Mouse (Mus musculus): ENCODE measurements around the gene 1520401A03Rik. TPM values are rescaled to one million over a fixed set of nuclear protein-coding genes. Genes with fewer than 3 reads are reported as not detected.

1520401A03Rik gene
- polyA plus RNA-seq, 1 experiment from 2014 or later, result 0.61 TPM

- no peak overlapping the region; the same call in none of the 2 replicates for H3K4me3 ChIP-seq (ENCODE audit: low read length)
- WGBS, result 30% methylated on average over 5 of the region's 5 CpGs
- H3K9me3 ChIP-seq (ENCODE audit: low read length), result no peaks in the 10 kb centered on the region
- H3K9ac ChIP-seq (replicated peaks; ENCODE audit: low read length), result peak overlapping the region; percentile 82; the same call in 1 of the 2 replicates
- peaks cover 17% of the 10 kb centered on the region for H3K27me3 ChIP-seq (ENCODE audit: insufficient read depth, low read length)
- H3K27ac ChIP-seq (ENCODE audit: low read length), result peak overlapping the region; percentile 89
- peaks cover 38% of the 10 kb centered on the region for H3K4me1 ChIP-seq (ENCODE audit: insufficient read depth, low read length)
- peak overlapping the region; percentile 91 for H3K4me2 ChIP-seq (replicated peaks; ENCODE audit: low read depth, low read length)
- no peaks in the 10 kb centered on the region; the same call in 1 of the 2 replicates for H3K36me3 ChIP-seq (ENCODE audit: insufficient read depth, low read length)
- no peak for ATAC-seq (ENCODE audit: low FRiP score, low TSS enrichment)
These were observed 47.5 kb downstream of the 1520401A03Rik start for GRCm38 (mm10) chr17:23675127-23675526.

GRCm38 (mm10) chr17:23674271-23674952 lies 48.2 kb downstream of the 1520401A03Rik start:
- Histone ChIP-seq H3K4me1 (ENCODE audit: insufficient read depth, low read length) (peaks cover 38% of the 10 kb centered on the region), H3K4me2 (replicated peaks; ENCODE audit: low read depth, low read length) (peak overlapping the region; percentile 91), H3K27me3 (ENCODE audit: insufficient read depth, low read length) (peaks cover 11% of the 10 kb centered on the region), H3K27ac (ENCODE audit: low read length) (peak overlapping the region; percentile 89), H3K4me3 (ENCODE audit: low read length) (peak overlapping the region; percentile 63), H3K9me3 (ENCODE audit: low read length) (no peaks in the 10 kb centered on the region), H3K9ac (replicated peaks; ENCODE audit: low read length) (peak overlapping the region; percentile 82), H3K36me3 (ENCODE audit: insufficient read depth, low read length) (peaks cover 4% of the 10 kb centered on the region)
- ATAC-seq (ENCODE audit: low FRiP score, low TSS enrichment), result no peak; the same call in 1 of the 2 replicates
- WGBS, result 30% methylated on average over 9 of the region's 9 CpGs

GRCm38 (mm10) chr17:23673424-23674073 lies 49.0 kb downstream of the 1520401A03Rik start, which contains the start of the genes Hcfc1r1 and Thoc6:
Hcfc1r1 (plus strand) TSS chr17:23673596.
Thoc6 (minus strand) TSS chr17:23673882.
- Histone ChIP-seq H3K9ac (replicated peaks; ENCODE audit: low read length) (peak within 1 kb of the TSS; percentile 82), H3K36me3 (ENCODE audit: insufficient read depth, low read length) (peaks cover 10% of the 10 kb centered on the region), H3K4me2 (replicated peaks; ENCODE audit: low read depth, low read length) (peak within 1 kb of the TSS; percentile 91), H3K27ac (ENCODE audit: low read length) (peak within 1 kb of the TSS; percentile 89), H3K9me3 (ENCODE audit: low read length) (no peaks in the 10 kb centered on the region), H3K4me3 (ENCODE audit: low read length) (peak within 1 kb of the TSS; percentile 63), H3K4me1 (ENCODE audit: insufficient read depth, low read length) (peaks cover 38% of the 10 kb centered on the region), H3K27me3 (ENCODE audit: insufficient read depth, low read length) (peaks cover 2% of the 10 kb centered on the region)
- under 1% methylated on average over 45 of the region's 45 CpGs for WGBS
- ATAC-seq (ENCODE audit: low FRiP score, low TSS enrichment), result peak; percentile 93

GRCm38 (mm10) chr17:23672761-23673160 lies 49.8 kb downstream of the 1520401A03Rik start:
- H3K4me3 ChIP-seq (ENCODE audit: low read length), result peak overlapping the region; percentile 63
- peaks cover 10% of the 10 kb centered on the region for H3K36me3 ChIP-seq (ENCODE audit: insufficient read depth, low read length)
- peak overlapping the region; percentile 91 for H3K4me2 ChIP-seq (replicated peaks; ENCODE audit: low read depth, low read length)
- H3K4me1 ChIP-seq (ENCODE audit: insufficient read depth, low read length), result peaks cover 38% of the 10 kb centered on the region
- no peak for ATAC-seq (ENCODE audit: low FRiP score, low TSS enrichment)
- peaks cover 2% of the 10 kb centered on the region; the same call in 1 of the 2 replicates for H3K27me3 ChIP-seq (ENCODE audit: insufficient read depth, low read length)
- no peaks in the 10 kb centered on the region for H3K9me3 ChIP-seq (ENCODE audit: low read length)
- H3K27ac ChIP-seq (ENCODE audit: low read length), result no peak overlapping the region
- WGBS, result 60% methylated on average over 3 of the region's 3 CpGs
- H3K9ac ChIP-seq (replicated peaks; ENCODE audit: low read length), result 0 out of 2 replicates have a peak overlapping the region, but pooled peaks have one; percentile 2

GRCm38 (mm10) chr17:23671519-23671918 lies 51.1 kb downstream of the 1520401A03Rik start:
- Histone ChIP-seq H3K27me3 (ENCODE audit: insufficient read depth, low read length) (peaks cover 2% of the 10 kb centered on the region; the same call in 1 of the 2 replicates), H3K27ac (ENCODE audit: low read length) (no peak overlapping the region), H3K4me1 (ENCODE audit: insufficient read depth, low read length) (peaks cover 33% of the 10 kb centered on the region), H3K9me3 (ENCODE audit: low read length) (no peaks in the 10 kb centered on the region), H3K4me3 (ENCODE audit: low read length) (no peak overlapping the region), H3K4me2 (replicated peaks; ENCODE audit: low read depth, low read length) (no peak overlapping the region), H3K36me3 (ENCODE audit: insufficient read depth, low read length) (peaks cover 20% of the 10 kb centered on the region), H3K9ac (replicated peaks; ENCODE audit: low read length) (no peak overlapping the region)
- WGBS, result 89% methylated on average over 3 of the region's 3 CpGs
- no peak for ATAC-seq (ENCODE audit: low FRiP score, low TSS enrichment)

GRCm38 (mm10) chr17:23670516-23671074 lies 52.0 kb downstream of the 1520401A03Rik start:
- peaks cover 24% of the 10 kb centered on the region for H3K4me1 ChIP-seq (ENCODE audit: insufficient read depth, low read length)
- no peaks in the 10 kb centered on the region for H3K9me3 ChIP-seq (ENCODE audit: low read length)
- H3K36me3 ChIP-seq (ENCODE audit: insufficient read depth, low read length), result peaks cover 24% of the 10 kb centered on the region
- H3K4me2 ChIP-seq (replicated peaks; ENCODE audit: low read depth, low read length), result no peak overlapping the region
- no peaks in the 10 kb centered on the region for H3K27me3 ChIP-seq (ENCODE audit: insufficient read depth, low read length)
- H3K4me3 ChIP-seq (ENCODE audit: low read length), result no peak overlapping the region
- ATAC-seq (ENCODE audit: low FRiP score, low TSS enrichment), result no peak
- H3K27ac ChIP-seq (ENCODE audit: low read length), result no peak overlapping the region
- no peak overlapping the region for H3K9ac ChIP-seq (replicated peaks; ENCODE audit: low read length)
- 94% methylated on average over 7 of the region's 7 CpGs for WGBS

- WGBS, result 82% methylated on average over 13 of the region's 14 CpGs
- Histone ChIP-seq H3K4me2 (replicated peaks; ENCODE audit: low read depth, low read length) (no peak overlapping the region), H3K9ac (replicated peaks; ENCODE audit: low read length) (no peak overlapping the region), H3K4me1 (ENCODE audit: insufficient read depth, low read length) (0 out of 2 replicates have a peak, but pooled peaks cover 5% of the 10 kb centered on the region), H3K36me3 (ENCODE audit: insufficient read depth, low read length) (peaks cover 24% of the 10 kb centered on the region), H3K27me3 (ENCODE audit: insufficient read depth, low read length) (peaks cover 26% of the 10 kb centered on the region), H3K4me3 (ENCODE audit: low read length) (no peak overlapping the region), H3K9me3 (ENCODE audit: low read length) (no peaks in the 10 kb centered on the region), H3K27ac (ENCODE audit: low read length) (no peak overlapping the region)
- no peak for ATAC-seq (ENCODE audit: low FRiP score, low TSS enrichment)
These were observed 57.1 kb downstream of the 1520401A03Rik start for GRCm38 (mm10) chr17:23665511-23665910.

GRCm38 (mm10) chr17:23664556-23665021 lies 58.0 kb downstream of the 1520401A03Rik start:
- 7% methylated on average over 5 of the region's 5 CpGs for WGBS

GRCm38 (mm10) chr17:23661526-23661925 lies 61.1 kb downstream of the 1520401A03Rik start:
- WGBS, result 2% methylated on average over 9 of the region's 9 CpGs
- Histone ChIP-seq H3K9ac (replicated peaks; ENCODE audit: low read length) (no peak overlapping the region), H3K4me2 (replicated peaks; ENCODE audit: low read depth, low read length) (peak overlapping the region; percentile 21; the same call in 1 of the 2 replicates), H3K36me3 (ENCODE audit: insufficient read depth, low read length) (peaks cover 4% of the 10 kb centered on the region; the same call in 1 of the 2 replicates), H3K4me3 (ENCODE audit: low read length) (no peak overlapping the region), H3K27ac (ENCODE audit: low read length) (no peak overlapping the region), H3K4me1 (ENCODE audit: insufficient read depth, low read length) (peaks cover 5% of the 10 kb centered on the region; the same call in 1 of the 2 replicates), H3K9me3 (ENCODE audit: low read length) (no peaks in the 10 kb centered on the region), H3K27me3 (ENCODE audit: insufficient read depth, low read length) (peaks cover 35% of the 10 kb centered on the region)
- ATAC-seq (ENCODE audit: low FRiP score, low TSS enrichment), result no peak

More at GRCm38 (mm10) chr17:23664556-23665021, 58.0 kb downstream of the 1520401A03Rik start:
- H3K4me3 ChIP-seq (ENCODE audit: low read length), result no peak overlapping the region
- H3K9ac ChIP-seq (replicated peaks; ENCODE audit: low read length), result peak overlapping the region; percentile 23; the same call in 1 of the 2 replicates
- H3K36me3 ChIP-seq (ENCODE audit: insufficient read depth, low read length), result peaks cover 21% of the 10 kb centered on the region
- H3K27ac ChIP-seq (ENCODE audit: low read length), result no peak overlapping the region
- H3K4me1 ChIP-seq (ENCODE audit: insufficient read depth, low read length), result peaks cover 5% of the 10 kb centered on the region; the same call in 1 of the 2 replicates
- no peaks in the 10 kb centered on the region for H3K9me3 ChIP-seq (ENCODE audit: low read length)
- H3K27me3 ChIP-seq (ENCODE audit: insufficient read depth, low read length), result peaks cover 35% of the 10 kb centered on the region
- H3K4me2 ChIP-seq (replicated peaks; ENCODE audit: low read depth, low read length), result no peak overlapping the region
- ATAC-seq (ENCODE audit: low FRiP score, low TSS enrichment), result peak; percentile 32; the same call in 1 of the 2 replicates

All from kidney, embryonic 16.5 days (tissue).